Mouse (Mus musculus) lung, adult 2 months (tissue): ENCODE results near the gene Slc10a7.

Experiments
- CTCF ChIP-seq: fragments of 200-500 bp; IDR thresholded peaks from 2 replicates; pipeline ENCODE4 v1.5.1; 2011; ENCODE audit warnings: mild to moderate bottlenecking, low read length, control low read depth; ENCODE audit not compliant: insufficient read depth
- POLR2A ChIP-seq: fragments of 200-500 bp; IDR thresholded peaks from 2 replicates; pipeline ENCODE4 v1.6.1; 2011; ENCODE audit warnings: low read depth, mild to moderate bottlenecking, control low read depth, low read length, borderline replicate concordance; ENCODE audit errors: extremely low read depth

DNA sequence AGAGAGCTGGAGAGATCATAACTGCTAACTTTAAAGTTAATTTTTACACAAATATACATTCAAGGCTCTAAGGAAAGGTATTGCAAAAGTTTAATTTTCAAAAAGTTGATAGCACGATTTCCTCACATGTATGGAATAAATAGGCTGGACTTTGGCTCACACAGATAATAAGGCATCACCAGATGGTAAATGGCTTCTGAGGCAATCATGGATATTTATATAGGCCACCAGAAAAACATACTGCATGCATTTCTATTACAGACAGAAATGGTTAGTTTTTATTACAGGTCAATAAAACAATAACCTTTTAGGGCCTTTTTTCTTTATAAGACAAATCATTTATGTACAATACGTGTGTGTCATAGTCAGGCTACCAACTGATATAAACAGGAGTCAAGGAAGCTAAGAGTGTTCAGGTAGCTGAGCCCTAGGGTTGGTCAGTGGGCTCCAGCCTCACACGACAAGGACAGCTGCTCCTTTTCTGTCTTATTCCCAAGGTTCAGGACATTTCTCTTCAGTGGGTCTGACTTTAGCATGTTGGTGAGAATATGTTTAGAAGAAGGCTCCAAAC lies 150.6 kb downstream of the Slc10a7 start:
- TF ChIP-seq CTCF (no peak), POLR2A (no peak)
